Mouse (Mus musculus) bone marrow, adult 2 months (tissue): ENCODE measurements at regions not wholly inside any gene's neighbourhood (a gene's known extent, or its start where the extent isn't known, plus 50 kb on each side); places are given as distances from the start of the nearest gene placed in this dataset.
"Not testable (repeated sequence)": the region's sequence is repeated elsewhere in the genome, so short reads cannot be mapped to it uniquely, and the experiment has no call there.

Experiments used
- H3K27ac ChIP-seq: fragments of 200-500 bp; 2 replicates; pipeline ENCODE4 v1.5.1; 2012; ENCODE audit warnings: low read depth, mild to moderate bottlenecking, control low read depth, inconsistent platforms, low read length; ENCODE audit not compliant: control insufficient read depth, poor library complexity, insufficient read depth
- H3K4me1 ChIP-seq: fragments of 200-500 bp; 2 replicates; pipeline ENCODE4 v1.6.1; 2011; ENCODE audit warnings: low read length; ENCODE audit not compliant: control insufficient read depth, insufficient read depth
- H3K4me3 ChIP-seq: fragments of 200-500 bp; replicated peaks from 2 replicates; pipeline ENCODE3; 2011; ENCODE audit warnings: mild to moderate bottlenecking, low read depth, low read length, control low read depth; ENCODE audit not compliant: control insufficient read depth
- CTCF ChIP-seq: fragments of 200-500 bp; IDR thresholded peaks from 2 replicates; pipeline ENCODE4 v1.5.1; 2011; ENCODE audit warnings: low read length, control low read depth; ENCODE audit not compliant: control insufficient read depth, insufficient read depth
- POLR2A ChIP-seq: fragments of 200-500 bp; IDR thresholded peaks from 2 replicates; pipeline ENCODE4 v1.6.1; 2011; ENCODE audit warnings: low read depth, mild to moderate bottlenecking, control low read depth, low read length, borderline replicate concordance; ENCODE audit not compliant: control insufficient read depth
- WGBS: fragments of 180-500 bp; shearing (Covaris S2); methylation state at CpG from one replicate; pipeline ENCODE4 v1.1.7; 2018; 5-methylcytosine and 5-hydroxymethylcytosine counted together

DNA sequence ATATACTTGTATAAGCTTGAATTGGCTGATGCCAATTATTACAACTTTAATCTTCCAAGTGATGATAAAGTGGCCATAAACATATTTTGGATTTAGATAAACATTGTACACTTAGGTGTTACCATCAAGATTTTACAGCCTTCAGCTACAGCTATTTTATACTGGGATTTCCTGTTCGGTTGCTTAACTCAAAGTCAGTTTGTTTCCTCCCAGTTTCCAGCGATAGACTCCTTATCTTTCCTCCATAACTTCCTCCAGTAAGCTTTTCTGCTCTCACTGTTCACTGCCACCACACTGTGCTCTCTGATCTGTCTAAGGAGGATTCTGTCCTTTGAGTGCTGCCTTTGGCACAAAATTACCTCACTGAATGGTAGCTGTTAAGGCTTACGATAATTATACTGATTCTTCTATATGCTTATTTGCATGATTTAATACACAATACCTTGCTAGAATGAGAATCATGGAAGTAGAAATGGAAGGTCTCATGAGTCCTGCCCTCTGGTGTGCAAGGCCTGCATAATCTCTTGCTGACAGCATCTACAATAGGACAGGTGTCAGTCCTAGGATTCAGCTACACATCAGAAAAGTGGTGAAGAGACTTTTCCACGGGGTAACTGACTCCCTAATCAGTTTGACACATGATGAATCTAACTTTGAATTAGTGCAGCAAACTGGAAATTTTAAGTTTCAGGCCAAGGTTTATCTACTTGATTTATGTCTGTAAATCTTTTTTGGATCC, 503.0 kb downstream of the Dad1 start:
- Histone ChIP-seq H3K4me1 (no peaks in the 10 kb centered on the region), H3K4me3 (no peak overlapping the region), H3K27ac (no peak overlapping the region)
- 19% methylated on average over 4 of the region's 4 CpGs for WGBS
- TF ChIP-seq CTCF (no peak), POLR2A (no peak)

DNA sequence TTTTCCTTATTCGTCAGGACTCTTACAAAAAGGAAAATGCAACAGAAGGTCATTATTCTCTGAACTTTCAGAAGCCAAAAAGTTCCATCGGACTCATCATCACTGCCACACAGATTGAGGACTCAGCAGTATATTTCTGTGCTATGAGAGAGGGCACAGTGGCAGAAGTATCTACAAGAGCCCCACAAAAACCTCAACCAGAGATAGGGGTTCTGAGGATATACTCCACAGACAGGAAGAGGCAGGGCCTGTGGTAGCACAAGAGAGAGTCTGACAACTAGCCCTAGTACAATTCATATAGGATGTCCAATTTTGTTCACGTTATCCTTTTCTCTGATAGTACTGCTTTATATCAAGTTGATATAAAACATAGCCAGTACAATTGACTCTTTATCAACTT, 510.4 kb downstream of the Dad1 start:
- H3K4me1 ChIP-seq, H3K27ac ChIP-seq, H3K4me3 ChIP-seq: not testable (repeated sequence)
- 38% methylated on average over 3 of the region's 3 CpGs for WGBS

DNA sequence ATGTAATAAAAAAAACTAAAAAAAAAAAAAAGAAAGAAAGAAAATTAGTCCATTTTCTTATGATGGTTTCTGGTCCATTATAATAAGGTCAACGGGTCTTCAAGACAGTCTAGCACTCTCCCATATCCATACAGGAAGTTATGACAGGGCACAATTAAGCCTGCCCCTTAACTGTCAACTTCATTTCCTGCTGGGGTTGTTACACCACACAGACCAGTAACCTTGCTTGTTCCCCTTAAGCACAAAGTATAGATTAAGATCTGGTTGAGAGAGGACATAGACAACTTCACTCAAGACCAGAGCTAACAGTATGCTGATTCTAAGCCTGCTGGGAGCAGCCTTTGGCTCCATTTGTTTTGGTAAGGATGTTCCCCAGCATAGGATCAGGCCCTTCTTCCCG, 511.0 kb downstream of the Dad1 start:
- H3K4me1 ChIP-seq, H3K4me3 ChIP-seq, H3K27ac ChIP-seq: not testable (repeated sequence)
- WGBS: 31% methylated on average over 2 of the region's 2 CpGs

DNA sequence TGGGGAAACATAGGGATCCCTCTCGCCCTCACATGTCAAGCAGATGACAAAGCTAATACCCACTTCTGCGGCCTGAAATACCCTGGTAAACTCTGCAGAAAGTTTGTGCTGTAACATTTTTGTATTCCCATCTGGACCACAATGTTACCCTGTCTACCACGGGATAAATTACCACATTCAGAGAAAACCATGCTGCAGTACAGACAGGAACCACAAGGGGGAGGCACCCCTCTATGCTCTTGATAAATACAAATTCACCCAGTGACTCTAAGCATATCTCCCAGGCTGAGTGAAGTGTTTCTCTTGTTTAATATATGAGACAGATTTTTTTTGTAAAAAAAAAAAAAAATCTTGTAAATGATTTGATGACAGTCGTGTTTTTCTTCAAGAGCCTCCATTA, 512.7 kb downstream of the Dad1 start:
- H3K4me1 ChIP-seq, H3K4me3 ChIP-seq, H3K27ac ChIP-seq: not testable (repeated sequence)
- 31% methylated on average over 4 of the region's 4 CpGs for WGBS

DNA sequence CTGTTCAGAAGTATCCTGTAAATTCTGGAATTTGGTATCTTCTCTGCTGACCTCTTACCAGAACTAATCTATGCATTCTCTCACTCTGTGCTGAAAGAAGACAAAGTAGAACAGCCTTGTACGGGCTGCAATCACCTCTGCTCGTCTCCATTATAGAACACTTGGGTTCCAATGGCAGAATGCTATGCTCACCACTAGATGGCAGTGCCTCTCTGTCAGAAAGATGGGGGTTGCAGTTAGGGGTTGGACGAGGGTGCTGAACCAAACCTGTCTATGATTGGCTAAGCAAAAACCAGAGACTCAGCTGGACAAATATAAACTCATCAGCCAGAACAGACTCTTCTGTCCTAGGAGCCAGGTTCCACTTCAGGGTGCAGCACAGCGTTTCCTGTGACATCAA, 515.9 kb downstream of the Dad1 start:
- 19% methylated on average over 4 of the region's 4 CpGs for WGBS
- H3K27ac ChIP-seq, H3K4me1 ChIP-seq, H3K4me3 ChIP-seq: not testable (repeated sequence)
- TF ChIP-seq CTCF: peak; percentile 29; the same call in 1 of the 2 replicates

DNA sequence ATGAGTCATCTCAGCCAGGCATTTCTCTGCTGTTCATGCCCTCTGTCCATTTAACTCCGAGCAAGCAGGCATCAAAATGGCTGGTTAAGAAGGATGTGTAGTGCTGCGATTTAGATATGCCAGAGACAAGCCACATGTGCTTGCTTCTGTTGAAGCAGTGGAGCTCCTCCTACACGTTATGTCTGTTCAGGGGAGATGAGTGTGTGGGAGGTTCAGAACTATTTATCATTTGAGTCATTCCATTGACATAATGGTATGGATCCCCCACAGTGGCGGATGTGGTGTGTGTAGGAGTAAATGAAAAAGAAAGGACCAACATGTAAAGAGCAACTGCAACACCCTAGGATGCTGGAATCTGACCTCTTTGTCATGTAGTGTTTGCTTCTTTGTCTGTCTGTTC, 517.6 kb downstream of the Dad1 start:
- not testable (repeated sequence) for H3K4me3 ChIP-seq, H3K4me1 ChIP-seq, H3K27ac ChIP-seq
- WGBS: 73% methylated on average over 4 of the region's 4 CpGs

DNA sequence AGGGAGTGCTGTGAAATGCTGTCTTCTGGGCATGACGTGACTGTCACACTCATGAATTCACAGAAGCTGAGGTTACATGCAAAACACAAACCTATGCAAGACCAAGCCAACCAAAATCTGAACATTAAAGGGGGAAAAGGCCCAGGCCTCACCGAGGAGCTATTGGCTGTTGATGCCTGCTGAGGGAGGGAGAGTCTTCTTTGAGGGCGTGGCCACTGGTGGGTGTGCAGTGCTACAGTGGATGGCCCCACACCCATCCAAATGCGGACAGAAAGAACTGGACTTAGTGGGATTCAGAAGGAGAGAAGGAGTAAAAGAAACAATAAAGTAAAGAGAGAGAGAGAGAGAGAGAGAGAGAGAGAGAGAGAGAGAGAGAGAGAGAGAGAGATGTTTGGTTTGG, 522.3 kb downstream of the Dad1 start:
- no CpG with 5 or more reads among the region's 4 CpGs for WGBS
- H3K4me3 ChIP-seq, H3K27ac ChIP-seq, H3K4me1 ChIP-seq: not testable (repeated sequence)

DNA sequence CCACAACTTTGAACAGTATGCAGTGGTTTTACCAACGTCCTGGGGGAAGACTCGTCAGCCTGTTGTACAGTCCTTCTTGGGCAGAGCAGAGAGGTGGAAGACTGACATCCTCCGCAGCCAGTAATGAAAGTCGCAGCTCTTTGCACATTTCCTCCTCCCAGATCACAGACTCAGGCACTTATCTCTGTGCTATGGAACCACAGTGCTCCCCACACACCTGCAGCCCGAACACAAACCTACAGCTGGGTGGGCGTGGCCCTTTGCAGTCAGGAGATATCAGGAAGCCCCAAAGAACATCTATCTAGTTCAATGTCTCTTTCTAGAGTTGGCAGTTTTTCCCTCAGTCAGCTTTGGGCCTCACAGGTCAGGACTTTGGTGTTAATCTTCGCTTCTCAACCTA, 524.0 kb downstream of the Dad1 start:
- not testable (repeated sequence) for H3K27ac ChIP-seq, H3K4me3 ChIP-seq, H3K4me1 ChIP-seq
- WGBS: 57% methylated on average over 1 of the region's 7 CpGs

DNA sequence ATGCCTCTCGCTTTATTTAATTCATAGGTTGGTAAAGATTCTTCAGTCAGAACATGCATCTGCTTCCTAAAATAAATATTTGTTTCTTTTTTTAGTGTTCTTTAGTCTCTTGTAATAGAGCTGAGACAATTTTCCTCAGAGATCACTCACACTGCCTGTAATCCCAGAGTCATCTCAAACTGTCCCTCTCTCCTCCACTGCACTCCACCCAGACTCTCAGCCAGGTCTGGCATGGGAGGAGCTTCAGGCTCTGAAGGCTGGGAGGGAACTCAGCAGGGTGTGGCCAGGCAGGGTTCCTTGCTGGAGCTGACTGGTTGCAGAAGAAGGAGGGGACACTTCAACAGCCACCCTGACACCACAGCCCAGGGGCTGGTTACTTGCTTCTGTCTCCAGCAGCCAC, 524.8 kb downstream of the Dad1 start:
- H3K4me3 ChIP-seq, H3K27ac ChIP-seq, H3K4me1 ChIP-seq: not testable (repeated sequence)
- 100% methylated on average over 1 of the region's 1 CpGs for WGBS

DNA sequence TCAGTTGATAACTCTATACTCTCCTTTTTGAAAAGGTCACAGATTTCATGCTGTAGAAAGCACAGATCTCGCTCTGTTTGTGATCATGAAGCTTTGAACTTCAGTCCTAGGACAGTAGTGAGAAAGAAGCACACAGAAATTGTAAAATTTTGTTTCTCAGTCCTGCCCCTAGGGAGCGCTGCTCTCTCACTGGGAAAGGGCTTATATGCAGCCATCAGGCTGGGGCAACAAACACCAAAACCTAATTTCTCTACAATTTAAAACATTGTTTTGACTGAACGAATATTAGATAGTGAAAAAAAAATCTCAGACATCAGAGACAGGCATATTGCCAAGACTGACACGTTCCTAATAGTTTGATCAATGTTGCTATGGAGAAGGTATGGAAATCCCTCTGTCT, 527.0 kb downstream of the Dad1 start:
- H3K27ac ChIP-seq, H3K4me1 ChIP-seq, H3K4me3 ChIP-seq: not testable (repeated sequence)
- 51% methylated on average over 2 of the region's 4 CpGs for WGBS

DNA sequence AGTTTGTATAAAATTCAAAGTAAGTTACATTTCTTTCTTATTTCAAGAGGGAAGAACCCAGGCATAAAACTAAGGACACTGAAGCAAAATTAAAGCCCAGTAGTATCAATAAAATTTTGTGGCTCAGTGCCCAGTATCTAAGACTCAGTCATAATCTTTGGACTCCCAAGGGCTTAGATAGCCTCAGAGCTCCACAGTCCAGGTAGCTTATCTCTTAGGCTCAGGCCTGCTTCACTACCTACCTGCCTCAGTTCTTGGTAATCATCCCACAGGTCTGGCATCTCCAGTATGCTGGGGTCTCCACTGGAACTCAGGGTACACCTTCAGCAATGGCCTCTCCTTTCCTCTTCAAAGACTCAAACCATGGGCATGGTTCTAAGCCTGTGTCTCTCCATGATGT, 530.3 kb downstream of the Dad1 start:
- not testable (repeated sequence) for H3K4me3 ChIP-seq, H3K27ac ChIP-seq, H3K4me1 ChIP-seq

DNA sequence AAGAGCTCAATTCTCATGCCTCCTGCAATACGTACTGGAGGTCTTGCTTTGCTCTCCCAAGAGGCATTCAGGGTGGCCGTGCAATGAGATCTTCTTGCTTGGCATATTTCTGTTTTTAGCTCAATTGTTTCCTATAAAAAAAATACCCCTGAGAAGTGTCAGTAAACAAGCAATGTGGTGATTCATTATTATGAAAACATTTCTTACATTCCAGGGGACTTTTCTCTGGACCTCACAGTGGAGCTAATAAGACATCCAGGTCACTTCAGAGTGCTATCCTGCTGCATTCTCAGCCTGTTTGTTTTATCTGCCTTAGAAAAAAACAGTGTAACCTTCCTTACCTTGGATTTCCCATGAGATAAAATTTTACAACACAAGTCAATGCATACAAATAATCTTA, 532.0 kb downstream of the Dad1 start:
- WGBS: 78% methylated on average over 2 of the region's 2 CpGs

DNA sequence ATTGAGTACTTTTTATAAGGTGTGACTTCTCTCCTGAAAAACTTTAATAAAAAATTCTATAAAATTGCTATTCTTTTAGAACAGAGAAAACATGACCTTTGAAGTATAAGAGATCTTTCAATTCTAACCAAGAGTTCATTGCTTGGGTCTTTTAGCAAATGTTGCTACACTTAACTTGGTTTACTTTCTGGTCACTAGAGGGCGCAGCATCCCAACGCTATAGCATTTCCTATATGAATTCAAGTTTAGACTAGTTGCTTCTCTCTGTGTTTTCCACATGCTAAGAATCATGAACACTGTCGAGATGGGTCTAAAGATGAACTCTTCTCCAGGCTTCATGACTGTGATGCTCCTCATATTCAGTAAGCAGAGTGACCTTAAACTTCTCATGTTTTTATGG, 544.3 kb downstream of the Dad1 start:
- H3K4me1 ChIP-seq, H3K27ac ChIP-seq, H3K4me3 ChIP-seq: not testable (repeated sequence)
- WGBS: 3% methylated on average over 3 of the region's 3 CpGs

More for the DNA sequence above, 532.0 kb downstream of the Dad1 start:
- not testable (repeated sequence) for H3K4me3 ChIP-seq, H3K4me1 ChIP-seq, H3K27ac ChIP-seq

DNA sequence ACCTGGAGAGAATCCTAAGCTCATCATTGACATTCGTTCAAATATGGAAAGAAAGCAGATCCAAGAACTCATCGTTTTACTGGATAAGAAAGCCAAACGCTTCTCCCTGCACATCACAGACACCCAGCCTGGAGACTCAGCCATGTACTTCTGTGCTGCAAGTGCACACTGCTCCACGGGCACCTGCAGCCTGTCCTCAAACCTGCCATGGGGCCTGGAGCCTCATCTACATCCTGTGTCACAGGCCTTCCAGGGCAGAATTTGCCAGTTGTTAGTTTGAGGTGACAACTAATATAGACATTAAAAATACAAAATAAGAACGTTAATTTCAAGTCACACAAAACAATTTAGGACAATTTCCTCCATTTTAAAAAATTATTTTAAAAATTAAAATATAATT, 549.6 kb downstream of the Dad1 start:
- WGBS: 70% methylated on average over 5 of the region's 5 CpGs
- not testable (repeated sequence) for H3K27ac ChIP-seq, H3K4me3 ChIP-seq, H3K4me1 ChIP-seq
